Mouse (Mus musculus): Measurements from ENCODE around the gene Car12. TPM values are rescaled to one million over a fixed set of nuclear protein-coding genes. Genes with fewer than 3 reads are reported as not detected.

Car12 gene
- polyA plus RNA-seq, 1 experiment: 0.40 TPM

- Histone ChIP-seq H3K79me2 (ENCODE audit: control insufficient read depth, insufficient read depth) (no peaks in the 10 kb centered on the region), H3K4me2 (ENCODE audit: low read depth) (no peak overlapping the region), H3K27me3 (ENCODE audit: control insufficient read depth, insufficient read depth, insufficient read length) (no peaks in the 10 kb centered on the region), H3ac (ENCODE audit: control insufficient read depth, insufficient read length) (no peak overlapping the region), H3K4me3 (no peak overlapping the region), H3K36me3 (ENCODE audit: control insufficient read depth, insufficient read depth) (no peaks in the 10 kb centered on the region)
- TF ChIP-seq CEBPB (IDR thresholded peaks at IDR 0.05; ENCODE audit: insufficient read depth, poor library complexity, severe bottlenecking) (no peak), USF1 (IDR thresholded peaks at IDR 0.05; ENCODE audit: low read depth) (no peak), TCF3 (IDR thresholded peaks at IDR 0.05; ENCODE audit: insufficient read length, low read depth) (no peak), POLR2AphosphoS2 (IDR thresholded peaks at IDR 0.05; ENCODE audit: insufficient read length, low read depth) (no peak), SRF (IDR thresholded peaks at IDR 0.05; ENCODE audit: control insufficient read depth, insufficient read length, low read depth) (no peak), REST (IDR thresholded peaks at IDR 0.05; ENCODE audit: insufficient read depth, insufficient read length) (no peak), MAX (IDR thresholded peaks at IDR 0.05; ENCODE audit: low read depth) (no peak), E2F4 (IDR thresholded peaks at IDR 0.05; ENCODE audit: insufficient read depth) (no peak), MYOD1 (IDR thresholded peaks at IDR 0.05; ENCODE audit: control insufficient read depth in 1 of 3, insufficient read length in 2 of 3, low read depth in 2 of 3) (no peak), TCF12 (IDR thresholded peaks at IDR 0.05; ENCODE audit: insufficient read depth, poor library complexity, severe bottlenecking) (no peak), MYOG (IDR thresholded peaks at IDR 0.05; ENCODE audit: control insufficient read depth in 1 of 3, insufficient read depth in 1 of 3, insufficient read length in 2 of 3, low read depth in 2 of 3) (no peak), POLR2A (IDR thresholded peaks at IDR 0.05; ENCODE audit: insufficient read length, low read depth) (no peak)
Observed at GRCm38 (mm10) chr9:66705766-66706165, 7.7 kb upstream of the Car12 start.

- Histone ChIP-seq H3K27me3 (ENCODE audit: control insufficient read depth, insufficient read depth, insufficient read length) (no peaks in the 10 kb centered on the region), H3K79me2 (ENCODE audit: control insufficient read depth, insufficient read depth) (no peaks in the 10 kb centered on the region), H3K36me3 (ENCODE audit: control insufficient read depth, insufficient read depth) (no peaks in the 10 kb centered on the region), H3K4me3 (no peak overlapping the region), H3K4me2 (ENCODE audit: low read depth) (no peak overlapping the region), H3ac (ENCODE audit: control insufficient read depth, insufficient read length) (no peak overlapping the region)
- TF ChIP-seq POLR2AphosphoS2 (IDR thresholded peaks at IDR 0.05; ENCODE audit: insufficient read length, low read depth) (no peak), MYOG (IDR thresholded peaks at IDR 0.05; ENCODE audit: control insufficient read depth in 1 of 3, insufficient read depth in 1 of 3, insufficient read length in 2 of 3, low read depth in 2 of 3) (no peak), MAX (IDR thresholded peaks at IDR 0.05; ENCODE audit: low read depth) (no peak), SRF (IDR thresholded peaks at IDR 0.05; ENCODE audit: control insufficient read depth, insufficient read length, low read depth) (no peak)
Observed at GRCm38 (mm10) chr9:66708054-66708772, 5.3 kb upstream of the Car12 start.

- Histone ChIP-seq H3K4me3 (no peak overlapping the region), H3K79me2 (ENCODE audit: control insufficient read depth, insufficient read depth) (no peaks in the 10 kb centered on the region), H3ac (ENCODE audit: control insufficient read depth, insufficient read length) (no peak overlapping the region), H3K36me3 (ENCODE audit: control insufficient read depth, insufficient read depth) (no peaks in the 10 kb centered on the region), H3K27me3 (ENCODE audit: control insufficient read depth, insufficient read depth, insufficient read length) (no peaks in the 10 kb centered on the region), H3K4me2 (ENCODE audit: low read depth) (no peak overlapping the region)
- no peak for TF ChIP-seq MYOG (IDR thresholded peaks at IDR 0.05; ENCODE audit: control insufficient read depth in 1 of 3, insufficient read depth in 1 of 3, insufficient read length in 2 of 3, low read depth in 2 of 3)
- TF ChIP-seq POLR2AphosphoS2 (IDR thresholded peaks at IDR 0.05; ENCODE audit: insufficient read length, low read depth): no peak
- no peak for TF ChIP-seq POLR2A (IDR thresholded peaks at IDR 0.05; ENCODE audit: insufficient read length, low read depth)
- TF ChIP-seq CEBPB (IDR thresholded peaks at IDR 0.05; ENCODE audit: insufficient read depth, poor library complexity, severe bottlenecking): no peak
Observed at GRCm38 (mm10) chr9:66708816-66709555, 4.5 kb upstream of the Car12 start.

GRCm38 (mm10) chr9:66710626-66711025 lies 2.9 kb upstream of the Car12 start:
- Histone ChIP-seq H3K27me3 (ENCODE audit: control insufficient read depth, insufficient read depth, insufficient read length) (no peaks in the 10 kb centered on the region), H3K79me2 (ENCODE audit: control insufficient read depth, insufficient read depth) (no peaks in the 10 kb centered on the region), H3K4me2 (ENCODE audit: low read depth) (no peak overlapping the region), H3K36me3 (ENCODE audit: control insufficient read depth, insufficient read depth) (no peaks in the 10 kb centered on the region), H3K4me3 (no peak overlapping the region), H3ac (ENCODE audit: control insufficient read depth, insufficient read length) (no peak overlapping the region)
- TF ChIP-seq TCF12 (IDR thresholded peaks at IDR 0.05; ENCODE audit: insufficient read depth, poor library complexity, severe bottlenecking) (no peak), POLR2A (IDR thresholded peaks at IDR 0.05; ENCODE audit: insufficient read length, low read depth) (no peak), POLR2AphosphoS2 (IDR thresholded peaks at IDR 0.05; ENCODE audit: insufficient read length, low read depth) (no peak), SRF (IDR thresholded peaks at IDR 0.05; ENCODE audit: control insufficient read depth, insufficient read length, low read depth) (no peak), MYOD1 (IDR thresholded peaks at IDR 0.05; ENCODE audit: control insufficient read depth in 1 of 3, insufficient read length in 2 of 3, low read depth in 2 of 3) (no peak), MAX (IDR thresholded peaks at IDR 0.05; ENCODE audit: low read depth) (no peak), USF1 (IDR thresholded peaks at IDR 0.05; ENCODE audit: low read depth) (no peak), CEBPB (IDR thresholded peaks at IDR 0.05; ENCODE audit: insufficient read depth, poor library complexity, severe bottlenecking) (no peak), E2F4 (IDR thresholded peaks at IDR 0.05; ENCODE audit: insufficient read depth) (no peak), MYOG (IDR thresholded peaks at IDR 0.05; ENCODE audit: control insufficient read depth in 1 of 3, insufficient read depth in 1 of 3, insufficient read length in 2 of 3, low read depth in 2 of 3) (no peak), TCF3 (IDR thresholded peaks at IDR 0.05; ENCODE audit: insufficient read length, low read depth) (no peak), REST (IDR thresholded peaks at IDR 0.05; ENCODE audit: insufficient read depth, insufficient read length) (no peak)
